Mouse (Mus musculus) fat pad, adult 2 months (tissue): Measurements from ENCODE around the gene Chrna1.
"Not testable (repeated sequence)": the region's sequence is repeated elsewhere in the genome, so short reads cannot be mapped to it uniquely, and the experiment has no call there.

Experiments
- DNase-seq: peaks from one replicate; pipeline ENCODE4 v3.0.0-alpha.2; 2011; ENCODE audit warnings: low read depth, low spot score; ENCODE audit errors: extremely low read depth

Chrna1 gene

GRCm38 (mm10) chr2:73560899-73561664 is 19.1 kb downstream of the Chrna1 start:
- DNase-seq: no peak

- no peak for DNase-seq
Observed at GRCm38 (mm10) chr2:73560445-73560844, 19.7 kb downstream of the Chrna1 start.

GRCm38 (mm10) chr2:73557956-73558355 is 22.2 kb downstream of the Chrna1 start:
- no peak for DNase-seq

- not testable (repeated sequence) for DNase-seq
Observed at GRCm38 (mm10) chr2:73557061-73557460, 23.1 kb downstream of the Chrna1 start.

GRCm38 (mm10) chr2:73554389-73554788 is 25.7 kb downstream of the Chrna1 start:
- DNase-seq: no peak

GRCm38 (mm10) chr2:73552926-73553325 is 27.2 kb downstream of the Chrna1 start:
- no peak for DNase-seq

GRCm38 (mm10) chr2:73550725-73551124 is 29.4 kb downstream of the Chrna1 start:
- DNase-seq: no peak

- DNase-seq: no peak
Observed at GRCm38 (mm10) chr2:73548542-73548941, 31.6 kb downstream of the Chrna1 start.

GRCm38 (mm10) chr2:73547256-73547655 is 32.9 kb downstream of the Chrna1 start:
- no peak for DNase-seq

GRCm38 (mm10) chr2:73545556-73545955 is 34.6 kb downstream of the Chrna1 start:
- DNase-seq: no peak

GRCm38 (mm10) chr2:73540450-73541162 is 39.5 kb downstream of the Chrna1 start:
- DNase-seq: peak; percentile 45

- no peak for DNase-seq
Observed at GRCm38 (mm10) chr2:73539697-73540096, 40.4 kb downstream of the Chrna1 start.

GRCm38 (mm10) chr2:73539141-73539540 is 41.0 kb downstream of the Chrna1 start:
- DNase-seq: no peak

- DNase-seq: peak; percentile 25
Observed at GRCm38 (mm10) chr2:73538590-73538989, 41.5 kb downstream of the Chrna1 start.

- DNase-seq: no peak
Observed at GRCm38 (mm10) chr2:73536091-73536783, 43.9 kb downstream of the Chrna1 start.

- DNase-seq: no peak
Observed at GRCm38 (mm10) chr2:73534720-73535119, 45.4 kb downstream of the Chrna1 start.

GRCm38 (mm10) chr2:73530487-73530886 is 49.7 kb downstream of the Chrna1 start:
- no peak for DNase-seq

- no peak for DNase-seq
Observed at GRCm38 (mm10) chr2:73529356-73530330, 50.5 kb downstream of the Chrna1 start, which contains the start of gene Wipf1. Wipf1 (minus strand) TSS chr2:73529734.

- DNase-seq: no peak
Observed at GRCm38 (mm10) chr2:73528516-73529355, 51.4 kb downstream of the Chrna1 start.

GRCm38 (mm10) chr2:73527956-73528355 is 52.2 kb downstream of the Chrna1 start:
- DNase-seq: no peak
